Mouse (Mus musculus) brain, embryonic 14.5 days (tissue): ENCODE measurements around the gene Cacng1.

Experiments
- CTCF ChIP-seq: fragments of 200-500 bp; IDR thresholded peaks from 2 replicates; pipeline ENCODE4 v1.5.1; 2012; ENCODE audit warnings: inconsistent platforms, mild to moderate bottlenecking, moderate library complexity, borderline replicate concordance; ENCODE audit not compliant: insufficient read depth, insufficient read length; ENCODE audit errors: extremely low read depth
- POLR2A ChIP-seq: fragments of 200-500 bp; IDR thresholded peaks from 2 replicates; pipeline ENCODE4 v1.6.1; 2012; ENCODE audit warnings: mild to moderate bottlenecking, inconsistent platforms, borderline replicate concordance; ENCODE audit not compliant: poor library complexity, insufficient read depth, insufficient read length, severe bottlenecking; ENCODE audit errors: extremely low read depth

DNA sequence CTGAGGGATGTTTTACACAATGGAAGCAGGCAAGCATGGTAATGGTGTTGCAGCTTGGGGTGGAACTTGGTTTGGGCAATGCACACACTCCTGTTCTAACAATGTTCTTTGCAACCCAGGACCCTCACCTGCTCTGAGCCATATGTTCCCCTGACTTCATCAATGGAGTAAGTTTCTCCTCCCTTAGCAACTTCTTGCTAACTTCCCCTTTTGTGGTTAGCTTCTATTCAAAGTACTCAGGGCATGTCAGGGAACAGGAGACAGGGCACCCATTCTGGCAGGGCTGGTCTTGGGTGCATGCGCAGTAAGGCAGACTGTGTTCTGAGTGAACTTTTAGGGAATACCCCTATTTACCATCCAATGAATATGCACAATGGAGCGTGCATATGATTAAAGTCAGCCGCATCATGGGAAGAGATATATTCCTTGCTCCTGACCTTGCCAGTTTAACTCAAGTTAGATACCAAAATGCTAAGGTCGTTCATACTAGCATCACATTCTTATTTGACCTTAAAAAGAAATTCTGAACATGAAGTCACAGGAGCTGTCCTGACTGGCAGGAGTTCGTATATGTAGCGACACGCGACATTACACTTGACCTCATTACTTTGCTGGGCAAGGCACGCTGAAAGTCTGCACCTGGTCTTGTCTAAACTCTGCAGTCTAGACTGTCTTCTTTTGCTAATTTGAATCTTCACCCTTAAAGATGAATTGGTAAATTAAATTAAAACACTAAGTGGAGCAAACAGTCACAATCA lies 4.1 kb upstream of the Cacng1 start:
- TF ChIP-seq POLR2A (no peak), CTCF (no peak)
